Mouse (Mus musculus) E14TG2a.4 (cell line): ENCODE measurements at regions not wholly inside any gene's neighbourhood (a gene's known extent, or its start where the extent isn't known, plus 50 kb on each side); places are given as distances from the start of the nearest gene placed in this dataset.
A peak's percentile ranks its signal among the peaks of the same experiment; 100 is the strongest.

Source experiments
- H3K27me3 ChIP-seq: 2 replicates; pipeline ENCODE4 v1.6.1; 2014; ENCODE audit warnings: low read length, control low read depth; ENCODE audit not compliant: insufficient read depth
- H3K36me3 ChIP-seq: 2 replicates; pipeline ENCODE4 v1.6.1; 2014; ENCODE audit warnings: low read length, control low read depth; ENCODE audit not compliant: insufficient read depth
- H3K4me1 ChIP-seq: replicated peaks from 2 replicates; pipeline ENCODE4 v1.6.1; 2014; ENCODE audit warnings: low read depth, low read length, control low read depth
- H3K4me3 ChIP-seq: replicated peaks from 2 replicates; pipeline ENCODE4 v1.5.1; 2014; ENCODE audit warnings: mild to moderate bottlenecking, low read length
- H3K9me3 ChIP-seq: 2 replicates; pipeline ENCODE4 v1.6.1; 2014; ENCODE audit warnings: low read length, control low read depth
- CTCF ChIP-seq: conservative IDR thresholded peaks from 2 replicates; pipeline ENCODE4 v1.5.1; 2014; ENCODE audit warnings: low read length
- NANOG ChIP-seq: IDR thresholded peaks from 2 replicates; pipeline ENCODE4 v1.6.1; 2014; ENCODE audit warnings: borderline replicate concordance, low read length, mixed read lengths
- POU5F1 ChIP-seq: IDR thresholded peaks from 2 replicates; pipeline ENCODE4 v1.6.1; 2014; ENCODE audit warnings: low read length, borderline replicate concordance

- Histone ChIP-seq H3K9me3 (peaks cover 5% of the 10 kb centered on the region), H3K4me3 (no peak overlapping the region), H3K36me3 (no peaks in the 10 kb centered on the region), H3K27me3 (no peaks in the 10 kb centered on the region), H3K4me1 (peaks cover 31% of the 10 kb centered on the region)
- TF ChIP-seq CTCF (no peak), NANOG (no peak), POU5F1 (no peak)
Observed at GRCm38 (mm10) chr3:35404492-35405390, 349.2 kb upstream of the Atp11b start.

DNA sequence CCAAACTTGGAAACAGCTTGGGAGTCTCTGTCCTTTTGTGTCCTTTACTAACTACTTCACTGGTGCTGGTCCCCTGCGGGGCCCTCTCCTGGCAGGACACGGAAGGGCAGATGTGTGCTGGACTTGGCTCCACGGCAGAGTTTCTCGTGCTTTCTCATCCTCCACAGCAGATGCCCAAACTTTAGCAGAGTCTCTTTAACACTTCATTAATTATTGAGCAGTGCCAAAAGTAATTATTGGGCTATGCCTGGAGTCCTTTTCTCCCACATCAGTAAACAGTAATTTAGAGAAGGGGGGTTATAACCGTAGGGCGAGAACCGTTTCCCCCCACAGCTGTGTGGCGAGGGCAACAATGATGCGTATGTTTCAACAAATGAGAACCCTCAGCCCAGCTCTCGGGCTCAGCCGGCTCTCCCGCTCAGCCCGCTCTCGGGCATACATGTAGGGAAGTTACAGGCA lies 348.3 kb upstream of the Atp11b start:
- Histone ChIP-seq H3K27me3 (no peaks in the 10 kb centered on the region), H3K36me3 (no peaks in the 10 kb centered on the region), H3K4me3 (no peak overlapping the region), H3K4me1 (peaks cover 35% of the 10 kb centered on the region), H3K9me3 (peaks cover 5% of the 10 kb centered on the region)
- TF ChIP-seq CTCF (peak; percentile 37), NANOG (no peak), POU5F1 (no peak)

DNA sequence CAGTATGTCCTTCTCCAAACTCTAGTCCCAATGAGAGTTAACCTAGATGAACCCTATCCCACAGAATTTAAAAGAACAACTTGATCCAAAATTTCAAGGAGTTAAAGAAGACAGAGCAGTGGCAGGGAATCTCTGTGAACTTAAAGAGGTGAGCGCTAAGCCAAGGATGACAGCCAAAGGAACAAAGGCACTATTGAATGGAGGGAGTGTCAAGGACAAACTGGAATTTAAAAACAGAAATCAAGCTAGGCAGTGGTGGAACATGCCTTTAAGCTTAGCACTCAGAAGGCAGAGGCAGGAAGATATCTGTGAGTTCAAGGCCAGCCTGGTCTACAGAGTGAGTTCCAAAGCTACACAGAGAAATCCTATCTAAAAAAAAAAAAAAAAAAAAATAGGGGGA lies 316.2 kb upstream of the Atp11b start:
- Histone ChIP-seq H3K36me3 (no peaks in the 10 kb centered on the region), H3K4me3 (no peak overlapping the region), H3K27me3 (no peaks in the 10 kb centered on the region), H3K9me3 (peaks cover 17% of the 10 kb centered on the region), H3K4me1 (peaks cover 15% of the 10 kb centered on the region)
- TF ChIP-seq NANOG = peak; percentile 57; the same call in 1 of the 2 replicates
- no peak for TF ChIP-seq POU5F1
- no peak for TF ChIP-seq CTCF

GRCm38 (mm10) chr3:35462858-35463257 lies 291.0 kb upstream of the Atp11b start:
- no peaks in the 10 kb centered on the region for H3K4me1 ChIP-seq
- no peaks in the 10 kb centered on the region for H3K36me3 ChIP-seq
- H3K27me3 ChIP-seq = no peaks in the 10 kb centered on the region
- no peak overlapping the region for H3K4me3 ChIP-seq
- H3K9me3 ChIP-seq = no peaks in the 10 kb centered on the region; the same call in 1 of the 2 replicates
- TF ChIP-seq POU5F1 = no peak
- TF ChIP-seq NANOG = no peak
- TF ChIP-seq CTCF = no peak

- H3K9me3 ChIP-seq = no peaks in the 10 kb centered on the region; the same call in 1 of the 2 replicates
- no peaks in the 10 kb centered on the region for H3K36me3 ChIP-seq
- H3K27me3 ChIP-seq = no peaks in the 10 kb centered on the region
- H3K4me1 ChIP-seq = no peaks in the 10 kb centered on the region
- no peak overlapping the region for H3K4me3 ChIP-seq
- TF ChIP-seq NANOG (no peak), POU5F1 (no peak), CTCF (no peak)
Observed at GRCm38 (mm10) chr3:35464212-35464911, 289.5 kb upstream of the Atp11b start.

DNA sequence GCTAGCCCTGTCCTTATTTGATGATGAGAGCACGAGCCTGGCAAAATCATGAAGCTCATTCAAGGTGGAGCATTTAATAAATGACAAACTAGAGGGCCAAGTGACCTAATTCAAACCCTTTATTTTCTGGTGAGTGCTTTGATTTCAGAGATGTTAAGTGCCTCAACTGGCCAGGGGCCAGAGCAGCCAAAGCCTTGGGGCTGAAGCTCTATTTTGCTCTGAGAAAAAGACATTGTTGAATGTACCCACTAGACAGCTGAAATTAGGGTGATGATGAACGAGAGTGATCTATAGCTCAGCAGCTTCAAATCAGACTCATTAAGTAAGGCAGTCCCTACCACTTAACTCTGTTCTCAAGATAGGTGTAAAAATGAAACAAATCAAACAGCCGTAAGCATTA lies 287.9 kb upstream of the Atp11b start:
- no peaks in the 10 kb centered on the region; the same call in 1 of the 2 replicates for H3K9me3 ChIP-seq
- no peak overlapping the region for H3K4me3 ChIP-seq
- no peak for TF ChIP-seq NANOG
- TF ChIP-seq CTCF = no peak
- no peak for TF ChIP-seq POU5F1
- H3K4me1 ChIP-seq = no peaks in the 10 kb centered on the region
- H3K27me3 ChIP-seq = no peaks in the 10 kb centered on the region
- no peaks in the 10 kb centered on the region for H3K36me3 ChIP-seq

- H3K27me3 ChIP-seq = no peaks in the 10 kb centered on the region
- H3K4me1 ChIP-seq = peaks cover 57% of the 10 kb centered on the region
- no peak overlapping the region for H3K4me3 ChIP-seq
- H3K9me3 ChIP-seq = no peaks in the 10 kb centered on the region
- TF ChIP-seq CTCF = no peak
- no peak for TF ChIP-seq NANOG
- TF ChIP-seq POU5F1 = no peak
- no peaks in the 10 kb centered on the region for H3K36me3 ChIP-seq
Observed at GRCm38 (mm10) chr3:35473351-35473750, 280.6 kb upstream of the Atp11b start.

- TF ChIP-seq CTCF = no peak
- TF ChIP-seq POU5F1 = no peak
- no peak for TF ChIP-seq NANOG
- Histone ChIP-seq H3K36me3 (no peaks in the 10 kb centered on the region), H3K9me3 (no peaks in the 10 kb centered on the region)
Observed at GRCm38 (mm10) chr3:35474361-35474760, 279.5 kb upstream of the Atp11b start.

More at GRCm38 (mm10) chr3:35474361-35474760, 279.5 kb upstream of the Atp11b start:
- Histone ChIP-seq H3K4me1 (peaks cover 57% of the 10 kb centered on the region), H3K4me3 (no peak overlapping the region), H3K27me3 (no peaks in the 10 kb centered on the region)
